Mouse (Mus musculus) liver, postnatal 0 days (tissue): ENCODE measurements around the gene Zfp870.

Source experiments
- CTCF ChIP-seq: sonication (generic); IDR thresholded peaks from 2 replicates; pipeline ENCODE4 v1.5.1; 2016; ENCODE audit warnings: antibody characterized with exemption, low read depth
- EP300 ChIP-seq: IDR thresholded peaks from 2 replicates; pipeline ENCODE4 v1.6.1; 2016; ENCODE audit warnings: antibody characterized with exemption, low read depth, mild to moderate bottlenecking

DNA sequence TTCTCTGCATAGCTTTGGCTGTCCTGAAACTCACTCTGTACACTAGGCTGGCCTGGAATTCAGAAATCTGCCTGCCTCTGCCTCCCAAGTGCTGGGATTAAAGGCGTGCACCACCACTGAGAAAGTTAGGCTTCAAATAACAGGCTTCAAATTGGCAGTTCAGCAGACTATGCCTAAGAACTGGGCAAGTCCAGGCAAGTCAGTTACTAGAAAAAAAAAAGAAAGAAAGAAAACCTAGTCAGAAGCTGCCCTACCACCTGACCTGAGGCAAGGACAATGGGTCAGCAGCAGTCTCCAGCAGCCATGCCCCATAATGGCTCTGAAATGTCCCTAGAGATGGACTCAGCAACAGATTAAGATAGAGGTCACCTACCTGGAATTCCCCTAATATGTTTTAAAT, 20.0 kb downstream of the Zfp870 start:
- no peak for TF ChIP-seq CTCF
- no peak for TF ChIP-seq EP300
